Mouse (Mus musculus) heart, adult 18-20 months (tissue): ENCODE results near the gene Ifit1bl1. TPM values are rescaled to one million over a fixed set of nuclear protein-coding genes. Genes with fewer than 3 reads are reported as not detected.
A peak's percentile ranks its signal among the peaks of the same experiment; 100 is the strongest.
"Not testable (repeated sequence)": the region's sequence is repeated elsewhere in the genome, so short reads cannot be mapped to it uniquely, and the experiment has no call there.

Experiments used
- DNase-seq, 2 experiments: peaks; one replicate each; pipeline ENCODE4 v3.0.0; 2021 to 2022; ENCODE audit warnings: mixed read lengths in 1 of 2
- long read RNA-seq, 2 experiments: library from polyadenylated mRNA; stranded (forward); transcript quantifications; one replicate each; pipeline ENCODE4 v2.0.0; 2021
- total RNA-seq, 2 experiments: library from RNA; stranded (reverse); gene quantifications; 2 replicates each; pipeline ENCODE4 v1.2.3; 2021

Gene Ifit1bl1
- total RNA-seq: 1 to 10 TPM; 1.3 to 2.5 TPM
- long read RNA-seq, experiment 1, partial matches to known transcripts: 1 of 1 reads
- long read RNA-seq, experiment 1, other reads (novel, unspliced or antisense): 0 of 1 reads
- long read RNA-seq, experiment 2, partial matches to known transcripts: 1 of 1 reads
- long read RNA-seq, experiment 2, other reads (novel, unspliced or antisense): 0 of 1 reads

GRCm38 (mm10) chr19:34601888-34602287 lies at the start of gene Ifit1bl1:
Ifit1bl1 (minus strand) TSS chr19:34601956.
- DNase-seq: not testable (repeated sequence)

- no peak for DNase-seq
Measured at GRCm38 (mm10) chr19:34650997-34651396, 49.2 kb upstream of the Ifit1bl1 start.

GRCm38 (mm10) chr19:34650276-34650675 lies 48.5 kb upstream of the Ifit1bl1 start:
- no peak for DNase-seq

GRCm38 (mm10) chr19:34647630-34648029 lies 45.9 kb upstream of the Ifit1bl1 start:
- not testable (repeated sequence) for DNase-seq

- DNase-seq: no peak
Measured at GRCm38 (mm10) chr19:34642616-34643015, 40.9 kb upstream of the Ifit1bl1 start.

GRCm38 (mm10) chr19:34640623-34641022 lies 38.9 kb upstream of the Ifit1bl1 start, which contains the start of the genes Ifit1bl2 and Ifit1:
Ifit1bl2 (minus strand) TSS chr19:34640743.
Ifit1 (plus strand) TSS chr19:34640871.
- peak; percentile 53 to 55 for DNase-seq

- peak; percentile 62 to 84 for DNase-seq
Measured at GRCm38 (mm10) chr19:34636933-34637557, 35.3 kb upstream of the Ifit1bl1 start.

- DNase-seq: no peak
Measured at GRCm38 (mm10) chr19:34633484-34633883, 31.7 kb upstream of the Ifit1bl1 start.

- no peak for DNase-seq
Measured at GRCm38 (mm10) chr19:34631487-34631886, 29.7 kb upstream of the Ifit1bl1 start.

GRCm38 (mm10) chr19:34627496-34627895 lies 25.7 kb upstream of the Ifit1bl1 start:
- no peak for DNase-seq

- no peak for DNase-seq
Measured at GRCm38 (mm10) chr19:34624663-34625062, 22.9 kb upstream of the Ifit1bl1 start.

GRCm38 (mm10) chr19:34623781-34624180 lies 22.0 kb upstream of the Ifit1bl1 start:
- no peak for DNase-seq

GRCm38 (mm10) chr19:34620871-34621270 lies 19.1 kb upstream of the Ifit1bl1 start:
- no peak for DNase-seq

- not testable (repeated sequence) for DNase-seq
Measured at GRCm38 (mm10) chr19:34612243-34613001, 10.7 kb upstream of the Ifit1bl1 start.

GRCm38 (mm10) chr19:34610118-34610517 lies 8.4 kb upstream of the Ifit1bl1 start:
- DNase-seq: not testable (repeated sequence)

GRCm38 (mm10) chr19:34607237-34608051 lies 5.7 kb upstream of the Ifit1bl1 start, which contains the start of gene Ifit3b:
Ifit3b (plus strand) TSS chr19:34607970.
- peak; percentile 72 to 75 for DNase-seq

GRCm38 (mm10) chr19:34605472-34605871 lies 3.7 kb upstream of the Ifit1bl1 start:
- DNase-seq: no peak

- not testable (repeated sequence) for DNase-seq
Measured at GRCm38 (mm10) chr19:34599250-34599649, 2.5 kb downstream of the Ifit1bl1 start.

- peak; percentile 82 to 86 for DNase-seq
Measured at GRCm38 (mm10) chr19:34598341-34598740, 3.4 kb downstream of the Ifit1bl1 start.

GRCm38 (mm10) chr19:34596811-34597210 lies 4.9 kb downstream of the Ifit1bl1 start:
- no peak for DNase-seq

- DNase-seq: not testable (repeated sequence)
Measured at GRCm38 (mm10) chr19:34594523-34594922, 7.2 kb downstream of the Ifit1bl1 start.

GRCm38 (mm10) chr19:34593456-34593855 lies 8.3 kb downstream of the Ifit1bl1 start:
- DNase-seq: no peak
